Comparison of ENCODE assay signal across 11 mouse cellular contexts in genomic region chr14:36937080-36937878, GRCm38 (mm10). TPM values are rescaled to one million over a fixed set of nuclear protein-coding genes. Genes with fewer than 3 reads are reported as not detected.
DNase-seq lines count a peak whose midpoint lies in the region; ATAC-seq and TF ChIP-seq lines count a peak whose summit lies in the region.
"Had no signal": no experiment of that assay in that cellular context is flagged by ENCODE, and none has a peak within 500 bp of the region (broad histone marks: within the 10 kb centered on the region; RNA-seq: fewer than 3 reads in every experiment).

No protein-coding gene starts in this region.

- intact Hi-C loops in left cerebral cortex, postnatal 25 days (cut with DNase I), result loop anchor here (1.0 kb wide), 1 partner anchor 70 kb away; no protein-coding TSS in a partner anchor

- WGBS in bone marrow, adult 2 months, result 72% methylated on average over 7 of the region's 7 CpGs
- WGBS in forebrain, embryonic 15.5 days, result 75% methylated on average over 7 of the region's 7 CpGs

- H3K4me2 ChIP-seq in CH12.LX (ENCODE audit: insufficient read depth, low read depth, poor library complexity, severe bottlenecking), result no peak overlapping the region
- no peak overlapping the region for H3K4me2 ChIP-seq in forebrain, embryonic 15.5 days (replicated peaks)
- H3K4me2 ChIP-seq: embryonic facial prominence, embryonic 12.5 days; liver, embryonic 13.5 days; stomach, embryonic 15.5 days had no signal

- TF ChIP-seq RAD21 in CH12.LX (IDR thresholded peaks at IDR 0.05; ENCODE audit: low read depth, low read length), result peak; percentile 79

- peaks cover 8 to 26% of the 10 kb centered on the region in 2 experiments; a peak in 3 of 4 replicates for H3K4me1 ChIP-seq in CH12.LX (ENCODE audit: control insufficient read depth in 1 of 2, insufficient read depth in 2 of 2)
- H3K4me1 ChIP-seq in bone marrow, adult 2 months (ENCODE audit: control insufficient read depth, insufficient read depth, low read length), result peaks cover 2% of the 10 kb centered on the region
- H3K4me1 ChIP-seq in forebrain, embryonic 15.5 days, result no peaks in the 10 kb centered on the region
- H3K4me1 ChIP-seq: embryonic facial prominence, embryonic 12.5 days; liver, embryonic 13.5 days; stomach, embryonic 15.5 days had no signal

- DNase-seq in kidney, postnatal 10 days, result peak; percentile 64
- DNase-seq in kidney, adult 8-10 months, result no peak
- peak; percentile 66 for DNase-seq in CH12.LX (ENCODE audit: extremely low read depth)
- DNase-seq in left cerebral cortex, postnatal 25 days (ENCODE audit: low spot score in 2 of 2), result peak; percentile 40 to 43
- peak; percentile 80 for DNase-seq in naive thymus-derived CD4-positive, alpha-beta T cell, adult 2 months (ENCODE audit: low read depth)
- DNase-seq in urinary bladder, adult 2 months (ENCODE audit: low spot score), result no peak
- DNase-seq: liver, embryonic 13.5 days had no signal

- TF ChIP-seq POLR2A in CH12.LX (IDR thresholded peaks at IDR 0.05; ENCODE audit: low read depth, low read length), result no peak
- TF ChIP-seq POLR2A in bone marrow, adult 2 months (IDR thresholded peaks at IDR 0.05; ENCODE audit: borderline replicate concordance, control insufficient read depth, low read depth, low read length), result no peak

- in situ Hi-C loops in CH12.LX (cut with MboI; ENCODE audit: low pct_ligation_motif_present, low pct_unique_long_range_greater_than_20kb, low sequenced_read_pairs), result loop anchor here (10.0 kb wide), 1 partner anchor 72 kb away; no protein-coding TSS in a partner anchor

- peak; percentile 36 to 84; a peak in 3 of 4 replicates for TF ChIP-seq CTCF in CH12.LX (conservative IDR thresholded peaks at IDR 0.05 in 1 of 2, IDR thresholded peaks at IDR 0.05 in 1 of 2; ENCODE audit: low read depth in 2 of 2, low read length in 2 of 2)
- 0 out of 2 replicates have a peak, but pooled peaks have one; percentile 6 for TF ChIP-seq CTCF in bone marrow, adult 2 months (IDR thresholded peaks at IDR 0.05; ENCODE audit: control insufficient read depth, insufficient read depth, low read length)

- no peaks in the 10 kb centered on the region for H3K79me2 ChIP-seq in CH12.LX (replicated peaks; ENCODE audit: control insufficient read depth, extremely low read depth, insufficient read depth, poor library complexity, severe bottlenecking)

- H3K27me3 ChIP-seq in CH12.LX (replicated peaks), result no peaks in the 10 kb centered on the region
- no peaks in the 10 kb centered on the region for H3K27me3 ChIP-seq in forebrain, embryonic 15.5 days
- H3K27me3 ChIP-seq: embryonic facial prominence, embryonic 12.5 days; liver, embryonic 13.5 days; stomach, embryonic 15.5 days had no signal

- H3K9ac ChIP-seq in CH12.LX (ENCODE audit: insufficient read depth, low read depth), result no peak overlapping the region
- no peak overlapping the region for H3K9ac ChIP-seq in forebrain, embryonic 15.5 days (replicated peaks)
- H3K9ac ChIP-seq: embryonic facial prominence, embryonic 12.5 days; liver, embryonic 13.5 days; stomach, embryonic 15.5 days had no signal

- peaks cover 21 to 44% of the 10 kb centered on the region in 2 experiments for H3K36me3 ChIP-seq in CH12.LX (replicated peaks in 1 of 2; ENCODE audit: control insufficient read depth in 1 of 2, insufficient read depth in 1 of 2, low read length in 1 of 2)
- H3K36me3 ChIP-seq in forebrain, embryonic 15.5 days, result peaks cover 27% of the 10 kb centered on the region
- H3K36me3 ChIP-seq: liver, embryonic 13.5 days had no signal

- TF ChIP-seq EP300 in CH12.LX (IDR thresholded peaks at IDR 0.05; ENCODE audit: low read length), result no peak

- dilution Hi-C loops in CH12.LX (cut with MboI; ENCODE audit: extremely low pct_ligation_motif_present, extremely low pct_unique_long_range_greater_than_20kb, low sequenced_read_pairs), result no loop called here

- H3K4me3 ChIP-seq in CH12.LX (replicated peaks in 1 of 3; ENCODE audit: low read depth in 2 of 3, low read length in 2 of 3, poor library complexity in 1 of 3), result no peak overlapping the region
- no peak overlapping the region for H3K4me3 ChIP-seq in bone marrow, adult 2 months (replicated peaks; ENCODE audit: control insufficient read depth, low read depth, low read length)
- H3K4me3 ChIP-seq in forebrain, embryonic 15.5 days, result no peak overlapping the region
- H3K4me3 ChIP-seq: embryonic facial prominence, embryonic 12.5 days; liver, embryonic 13.5 days; stomach, embryonic 15.5 days had no signal

- ATAC-seq in forebrain, embryonic 15.5 days (replicated peaks), result peak; percentile 72

- no peak overlapping the region for H3K27ac ChIP-seq in CH12.LX (ENCODE audit: insufficient read depth, low read depth)
- H3K27ac ChIP-seq in bone marrow, adult 2 months (ENCODE audit: control insufficient read depth, insufficient read depth, low read depth, low read length, poor library complexity), result no peak overlapping the region
- H3K27ac ChIP-seq in forebrain, embryonic 15.5 days (replicated peaks), result no peak overlapping the region
- H3K27ac ChIP-seq: embryonic facial prominence, embryonic 12.5 days; liver, embryonic 13.5 days; stomach, embryonic 15.5 days had no signal

- H3K9me3 ChIP-seq in CH12.LX (replicated peaks; ENCODE audit: low read length), result no peaks in the 10 kb centered on the region
- H3K9me3 ChIP-seq in forebrain, embryonic 15.5 days, result no peaks in the 10 kb centered on the region
- H3K9me3 ChIP-seq: embryonic facial prominence, embryonic 12.5 days; liver, embryonic 13.5 days; stomach, embryonic 15.5 days had no signal

TF ChIP-seq in CH12.LX, 34 proteins besides CTCF, POLR2A, EP300 and RAD21:
- TF ChIP-seq USF1 (IDR thresholded peaks at IDR 0.05; ENCODE audit: low read depth, low read length) (no peak), KAT2A (IDR thresholded peaks at IDR 0.05; ENCODE audit: insufficient replicate concordance, low read length) (no peak), E2F4 (IDR thresholded peaks at IDR 0.05; ENCODE audit: insufficient replicate concordance, low read depth, low read length) (no peak), MEF2A (IDR thresholded peaks at IDR 0.05; ENCODE audit: borderline replicate concordance, low read depth, low read length) (peak; percentile 66; the same call in 1 of the 2 replicates), SMC3 (IDR thresholded peaks at IDR 0.05; ENCODE audit: low read depth, low read length) (peak; percentile 83)

RNA-seq across cellular contexts. Expression of gene Ccser2, which starts 31.3 kb away (rescaled TPM):
- 7.9 and 8.8 TPM in 2 replicates for total RNA-seq in CH12.LX (2012; rRNA removed)
- total RNA-seq in CH12.LX (2014; rRNA removed), result 9.6 and 9.8 TPM in 2 replicates
- polyA plus RNA-seq in CH12.LX (2012; ENCODE audit: insufficient read length, low read depth), result 8.5 and 9.3 TPM in 2 replicates
- 3.5 and 6.8 TPM in 2 replicates for polyA plus RNA-seq in bone marrow, adult 2 months (2011; ENCODE audit: insufficient read depth, insufficient read length, low replicate concordance, missing spikeins)
- 86.9 and 87.9 TPM in 2 replicates for polyA plus RNA-seq in forebrain, embryonic 15.5 days (2015; fragmentation: Nextera tagmentation; extraction: Ambion mirVana)
- 10 to 100 TPM; 80.7 to 84.2 TPM for total RNA-seq in left cerebral cortex, postnatal 25 days (2021)
- 31.5 and 44.1 TPM in 2 replicates for polyA plus RNA-seq in urinary bladder, adult 2 months (2012; rRNA removed)

Comparison
In these comparisons a context has a peak if more than half of its experiments do, and no peak if none do; other contexts are left out.
1. DNase-seq: peak in kidney, postnatal 10 days (single experiment), CH12.LX (single experiment), left cerebral cortex, postnatal 25 days (2 of 2) and naive thymus-derived CD4-positive, alpha-beta T cell, adult 2 months (single experiment); none in kidney, adult 8-10 months (0 of 2) and urinary bladder, adult 2 months (single experiment).